Mouse (Mus musculus) forebrain, embryonic 14.5 days (tissue): ENCODE data around the gene Gpr146. TPM values are rescaled to one million over a fixed set of nuclear protein-coding genes. Genes with fewer than 3 reads are reported as not detected.

Source experiments
- microRNA counts: library from miRNA; unstranded; fragments of <30 nt; microRNA quantifications from one replicate; lab custom pipeline; 2016
- microRNA-seq: library from miRNA; unstranded; fragments of <30 nt; microRNA quantifications from one replicate; pipeline ENCODE4, GENCODE M21; 2016
- polyA plus RNA-seq: library from polyadenylated mRNA; unstranded; fragments of >200 nt; fragmentation: Nextera tagmentation; extraction: Ambion mirVana; gene quantifications from 2 replicates; pipeline ENCODE4 v1.2.1, GENCODE M21; 2014

Gene Gpr146
- polyA plus RNA-seq, 1 experiment from 2014 or later: 0.93 TPM

MicroRNAs within 50 kb of the gene (microRNA counts, 519-probe panel; counts per million panel counts)
- microRNA mmu-miR-339-3p (lab: Ali Mortazavi, UCI) (not detected), microRNA mmu-miR-339-5p (lab: Ali Mortazavi, UCI) (not detected)

Small RNAs within 50 kb of the gene (microRNA-seq; reads per million reads assigned to microRNA genes)
- 281 reads per million, percentile 71 among the genes with 10 or more reads in this experiment for gene Mir339

Other genes starting within 250 kb of the Gpr146 start
- 93.8 and 128 TPM in 2 replicates for gene Prkar1b, start 227.7 kb upstream of the Gpr146 start, polyA plus RNA-seq
- 2.5 and 2.6 TPM in 2 replicates for gene Dnaaf5, start 227.5 kb upstream of the Gpr146 start, polyA plus RNA-seq
- gene Sun1, start 177.1 kb upstream of the Gpr146 start, polyA plus RNA-seq: 44.4 and 49.0 TPM in 2 replicates
- gene Get4, start 125.4 kb upstream of the Gpr146 start, polyA plus RNA-seq: 114 and 125 TPM in 2 replicates
- gene Adap1, start 52.1 kb upstream of the Gpr146 start, polyA plus RNA-seq: 12.8 and 21.6 TPM in 2 replicates
- gene Cox19, start 26.3 kb upstream of the Gpr146 start, polyA plus RNA-seq: 127 and 155 TPM in 2 replicates
- not detected in 2 replicates for gene Cyp2w1, start 25.1 kb upstream of the Gpr146 start, polyA plus RNA-seq
- 0.18 TPM in 1 of 2 replicates, not detected in the other for gene C130050O18Rik, start 27.6 kb downstream of the Gpr146 start, polyA plus RNA-seq
- gene Gper1, start 45.5 kb downstream of the Gpr146 start, polyA plus RNA-seq: 10.0 and 10.2 TPM in 2 replicates
- gene 3110082I17Rik, start 82.8 kb downstream of the Gpr146 start, polyA plus RNA-seq: 14.9 and 15.2 TPM in 2 replicates
- 10.1 and 10.7 TPM in 2 replicates for gene Zfand2a, start 106.9 kb downstream of the Gpr146 start, polyA plus RNA-seq
- 2.3 and 3.5 TPM in 2 replicates for gene Uncx, start 165.8 kb downstream of the Gpr146 start, polyA plus RNA-seq